Mouse (Mus musculus): ENCODE measurements around the gene Rpl35a.

DNA sequence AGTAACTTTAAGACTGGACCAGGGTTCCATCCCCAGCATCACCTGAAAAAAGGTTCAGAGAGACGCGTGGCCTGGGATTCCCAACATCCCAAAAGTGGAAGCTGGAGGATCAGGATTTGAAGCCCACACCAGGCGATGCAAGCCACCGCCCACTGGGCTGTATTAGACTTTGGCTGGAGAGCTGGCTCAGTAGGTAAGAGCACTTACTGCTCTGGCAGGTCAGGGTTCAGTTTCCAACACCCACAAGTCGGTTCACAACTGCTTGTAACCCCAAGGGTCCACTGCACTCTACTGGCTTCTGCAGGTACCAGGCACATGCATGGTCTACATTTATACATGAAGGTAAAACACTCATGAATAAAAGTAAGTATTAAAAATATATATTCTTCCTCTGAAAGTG, 42.5 kb upstream of the Rpl35a start:
- TF ChIP-seq CTCF (IDR thresholded peaks at IDR 0.05; ENCODE audit: control insufficient read depth, insufficient read depth, insufficient replicate concordance, low read depth, low read length) (no peak), POLR2A (IDR thresholded peaks at IDR 0.05; ENCODE audit: control insufficient read depth, low read depth, low read length) (no peak)
